Mouse (Mus musculus): ENCODE measurements around the gene Nck2.

- TF ChIP-seq POLR2A (IDR thresholded peaks at IDR 0.05; ENCODE audit: insufficient read depth, low read depth, low read length) (no peak), CTCF (IDR thresholded peaks at IDR 0.05) (no peak), EP300 (IDR thresholded peaks at IDR 0.05; ENCODE audit: insufficient read depth, low read depth, low read length) (no peak)
Observed at GRCm38 (mm10) chr1:43397096-43397495, 47.3 kb upstream of the Nck2 start.

Data from heart, adult 2 months (tissue).